Comparison of ENCODE assay signal across 15 mouse cellular contexts in the genomic region with DNA sequence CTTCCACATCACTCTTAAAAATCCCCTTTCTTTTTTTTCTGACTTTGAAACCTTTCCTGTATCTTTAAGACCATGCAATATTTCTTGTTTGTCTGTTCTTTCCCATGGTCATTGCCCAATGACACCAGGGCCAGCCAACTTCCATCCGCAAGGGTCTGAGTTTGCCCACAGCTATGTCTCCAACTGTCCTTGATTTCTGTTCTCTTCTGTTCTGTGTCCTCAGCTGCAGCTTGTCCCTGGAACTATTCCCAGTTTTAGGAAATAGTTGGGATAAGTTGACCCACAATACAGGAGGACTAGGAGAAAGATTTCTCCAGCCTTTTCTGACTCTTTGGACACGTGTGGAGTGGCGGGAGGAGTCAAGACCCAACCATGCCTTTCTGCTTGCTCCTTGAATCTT. TPM values are rescaled to one million over a fixed set of nuclear protein-coding genes. Genes with fewer than 3 reads are reported as not detected.
DNase-seq lines count a peak whose midpoint lies in the region; ATAC-seq and TF ChIP-seq lines count a peak whose summit lies in the region.
"Had no signal": no experiment of that assay in that cellular context is flagged by ENCODE, and none has a peak within 500 bp of the region (broad histone marks: within the 10 kb centered on the region; RNA-seq: fewer than 3 reads in every experiment).

No protein-coding gene starts in this region.

- no peaks in the 10 kb centered on the region for H3K36me3 ChIP-seq in thymus, adult 2 months (ENCODE audit: control insufficient read depth, insufficient read depth, low read length)
- H3K36me3 ChIP-seq: limb, embryonic 13.5 days; neural tube, embryonic 15.5 days had no signal

- peak overlapping the region; percentile 67 for H3K27ac ChIP-seq in gastrocnemius, adult 2 months
- H3K27ac ChIP-seq in thymus, adult 2 months (ENCODE audit: control insufficient read depth, insufficient read depth, low read length), result no peak overlapping the region
- H3K27ac ChIP-seq: forebrain, embryonic 13.5 days; limb, embryonic 13.5 days; neural tube, embryonic 15.5 days had no signal

- DNase-seq in gastrocnemius, adult 2 months, result peak; percentile 68
- DNase-seq in gastrocnemius, postnatal 10 days, result no peak
- DNase-seq in NIH3T3 (ENCODE audit: low read depth), result peak; percentile 6
- peak; percentile 38 to 43 for DNase-seq in gastrocnemius, adult 8-10 months (ENCODE audit: low spot score in 2 of 2)
- DNase-seq in lung, postnatal 14 days, result peak; percentile 34
- no peak for DNase-seq in thymus, adult 2 months
- DNase-seq in layer of hippocampus, postnatal 10 days (ENCODE audit: low spot score in 2 of 2), result no peak
- DNase-seq: cerebellum, postnatal 10 days; kidney, postnatal 10 days; thymus, adult 18-20 months had no signal

- no peak overlapping the region for H3K4me3 ChIP-seq in gastrocnemius, adult 2 months
- no peak overlapping the region for H3K4me3 ChIP-seq in thymus, adult 2 months (ENCODE audit: control insufficient read depth, insufficient read depth, low read length)
- H3K4me3 ChIP-seq: forebrain, embryonic 13.5 days; limb, embryonic 13.5 days; neural tube, embryonic 15.5 days had no signal

- no peak for ATAC-seq in granulocyte monocyte progenitor cell, adult 5-6 weeks (replicated peaks; ENCODE audit: poor library complexity, severe bottlenecking)
- ATAC-seq: forebrain, embryonic 13.5 days; inflammation-experienced regulatory T-cells, adult 6 months had no signal

- intact Hi-C loops in gastrocnemius, adult 2 months (cut with DNase I), result no loop called here

- no peak for TF ChIP-seq CTCF in gastrocnemius, adult 2 months (IDR thresholded peaks at IDR 0.05)
- no peak for TF ChIP-seq CTCF in thymus, adult 2 months (IDR thresholded peaks at IDR 0.05; ENCODE audit: borderline replicate concordance, control insufficient read depth, extremely low read depth, insufficient read depth, low read length, poor library complexity)

- TF ChIP-seq POLR2A in thymus, adult 2 months (IDR thresholded peaks at IDR 0.05; ENCODE audit: control insufficient read depth, extremely low read depth, insufficient read depth, low read length, poor library complexity), result no peak

- H3K27me3 ChIP-seq in thymus, adult 2 months (ENCODE audit: control insufficient read depth, insufficient read depth, low read length), result no peaks in the 10 kb centered on the region
- H3K27me3 ChIP-seq: forebrain, embryonic 13.5 days; limb, embryonic 13.5 days; neural tube, embryonic 15.5 days had no signal

- no peaks in the 10 kb centered on the region for H3K4me1 ChIP-seq in thymus, adult 2 months (replicated peaks; ENCODE audit: control insufficient read depth, insufficient read depth, low read length)
- H3K4me1 ChIP-seq: forebrain, embryonic 13.5 days; limb, embryonic 13.5 days; neural tube, embryonic 15.5 days had no signal

- WGBS in thymus, adult 2 months, result 93% methylated on average over 3 of the region's 3 CpGs

RNA-seq across cellular contexts. Expression of gene Mocs2, which starts 57.1 kb away (rescaled TPM):
- 10 to 100 TPM; 45.7 to 51.6 TPM for total RNA-seq in gastrocnemius, adult 2 months (2021)
- 10 to 100 TPM; 45.1 to 46.7 TPM for total RNA-seq in gastrocnemius, postnatal 10 days (2021)
- total RNA-seq in gastrocnemius, adult 8-10 months (2022), result 10 to 100 TPM; 45.0 to 53.9 (median 49.2) TPM
- polyA plus RNA-seq in thymus, adult 2 months (2012; rRNA removed), result 9.2 and 11.4 TPM in 2 replicates
- total RNA-seq in granulocyte monocyte progenitor cell, adult 5-6 weeks (2014; fragmentation: Nextera tagmentation), result 30.9 and 53.5 TPM in 2 replicates
- 43.8 and 45.1 TPM in 2 replicates for total RNA-seq in granulocyte monocyte progenitor cell, adult 5-6 weeks (2017)
- total RNA-seq in layer of hippocampus, postnatal 10 days (2021), result 10 to 100 TPM; 86.6 to 97.3 TPM

Comparison
In these comparisons a context has a peak if more than half of its experiments do, and no peak if none do; other contexts are left out.
1. DNase-seq: peak in gastrocnemius, adult 2 months (single experiment), NIH3T3 (single experiment), gastrocnemius, adult 8-10 months (2 of 2) and lung, postnatal 14 days (single experiment); none in gastrocnemius, postnatal 10 days (single experiment), thymus, adult 2 months (single experiment) and layer of hippocampus, postnatal 10 days (0 of 2).